Mouse (Mus musculus) kidney, adult 2 months (tissue): Measurements from ENCODE around the gene Ctbp1.

Experiments used
- CTCF ChIP-seq: fragments of 200-500 bp; conservative IDR thresholded peaks from 2 replicates; pipeline ENCODE4 v1.5.1; 2011; ENCODE audit warnings: low read depth, mild to moderate bottlenecking, control low read depth, low read length, moderate library complexity, mixed read lengths; ENCODE audit not compliant: insufficient read depth, insufficient read length
- POLR2A ChIP-seq: fragments of 200-500 bp; IDR thresholded peaks from one replicate; pipeline ENCODE4 v1.6.1; 2011; ENCODE audit warnings: low read depth, low read length, control low read depth

- TF ChIP-seq CTCF (no peak), POLR2A (no peak)
Measured at GRCm38 (mm10) chr5:33220350-33221044, 54.3 kb downstream of the Ctbp1 start.
